Mouse (Mus musculus): Measurements from ENCODE around the gene Stk4. TPM values are rescaled to one million over a fixed set of nuclear protein-coding genes. Genes with fewer than 3 reads are reported as not detected.

Gene Stk4
- polyA plus RNA-seq, 1 experiment = 69.9 TPM

DNA sequence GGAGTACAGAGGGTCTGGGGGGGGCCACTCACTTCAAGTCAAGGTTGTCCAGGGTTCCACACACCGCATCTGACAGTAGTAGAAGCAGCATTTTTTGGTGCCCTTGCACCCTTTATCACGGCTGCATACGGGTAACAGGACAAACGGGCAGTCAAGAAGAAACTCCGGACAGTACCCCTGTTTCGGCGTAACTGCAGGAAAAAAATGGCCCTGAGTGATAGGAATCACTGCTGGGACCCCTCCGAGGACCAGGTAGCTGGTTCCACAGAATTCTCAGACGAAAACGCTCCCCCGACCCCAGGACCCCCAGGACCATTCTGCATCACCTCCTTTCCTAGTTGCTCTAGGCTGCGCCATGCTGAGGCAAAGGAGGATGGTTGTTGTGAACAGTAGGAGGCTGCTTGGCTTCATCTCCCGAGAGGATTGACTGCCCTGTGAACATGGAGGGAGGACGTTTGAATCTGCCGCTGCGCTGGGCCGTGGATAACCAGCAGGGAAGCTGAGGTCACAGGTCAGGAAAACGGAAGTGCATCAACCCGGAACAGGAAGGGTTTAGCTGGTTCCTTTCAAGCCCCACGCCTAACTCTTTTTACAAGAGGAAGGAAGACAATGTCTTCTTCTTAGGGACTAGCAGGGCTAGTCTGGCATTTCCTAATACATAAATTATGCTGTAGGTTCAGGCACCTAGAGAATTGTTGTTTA, 129.7 kb downstream of the Stk4 start, which contains the start of gene Wfdc15a:
Gene Wfdc15a, minus strand, starts transcription at position 505 of the 702 bp plus-strand sequence.
- TF ChIP-seq CTCF (IDR thresholded peaks at IDR 0.05; ENCODE audit: low read depth, low read length) = no peak
- no peak for TF ChIP-seq POLR2A (IDR thresholded peaks at IDR 0.05; ENCODE audit: borderline replicate concordance, low read depth, low read length)
- no peak within 1 kb of the TSS for H3K27ac ChIP-seq (ENCODE audit: insufficient read depth, low read depth, low read length)
- H3K4me1 ChIP-seq (ENCODE audit: control insufficient read depth, insufficient read depth, low read length) = no peaks in the 10 kb centered on the region
- no peak within 1 kb of the TSS for H3K4me3 ChIP-seq (ENCODE audit: insufficient read depth, low read length)

Other genes with a start within 250 kb of the Stk4 start
- 1.1 and 1.6 TPM in 2 replicates for gene Ccn5, start 249.5 kb upstream of the Stk4 start, polyA plus RNA-seq (2012; ENCODE audit: insufficient read depth, insufficient read length, missing spikeins)
- gene Kcnk15, start 216.7 kb upstream of the Stk4 start, polyA plus RNA-seq (2012; ENCODE audit: insufficient read depth, insufficient read length, missing spikeins) = not detected in 2 replicates
- not detected in 2 replicates for gene Rims4, start 151.6 kb upstream of the Stk4 start, polyA plus RNA-seq (2012; ENCODE audit: insufficient read depth, insufficient read length, missing spikeins)
- gene Ywhab, start 75.4 kb upstream of the Stk4 start, polyA plus RNA-seq (2012; ENCODE audit: insufficient read depth, insufficient read length, missing spikeins) = 157 and 160 TPM in 2 replicates
- gene Pabpc1l, start 44.9 kb upstream of the Stk4 start, polyA plus RNA-seq (2012; ENCODE audit: insufficient read depth, insufficient read length, missing spikeins) = 2.5 and 3.2 TPM in 2 replicates
- gene Tomm34, start 847 bp downstream of the Stk4 start, polyA plus RNA-seq (2012; ENCODE audit: insufficient read depth, insufficient read length, missing spikeins) = 60.6 and 63.8 TPM in 2 replicates
- not detected in 2 replicates for gene Kcns1, start 100.8 kb downstream of the Stk4 start, polyA plus RNA-seq (2012; ENCODE audit: insufficient read depth, insufficient read length, missing spikeins)
- not detected in 2 replicates for gene Wfdc5, start 112.4 kb downstream of the Stk4 start, polyA plus RNA-seq (2012; ENCODE audit: insufficient read depth, insufficient read length, missing spikeins)
- not detected in 2 replicates for gene Wfdc12, start 120.3 kb downstream of the Stk4 start, polyA plus RNA-seq (2012; ENCODE audit: insufficient read depth, insufficient read length, missing spikeins)
- gene Wfdc15a, start 129.8 kb downstream of the Stk4 start, polyA plus RNA-seq (2012; ENCODE audit: insufficient read depth, insufficient read length, missing spikeins) = not detected in 2 replicates
- gene Wfdc15b, start 151.3 kb downstream of the Stk4 start, polyA plus RNA-seq (2012; ENCODE audit: insufficient read depth, insufficient read length, missing spikeins) = not detected in 2 replicates
- gene Svs2, start 168.1 kb downstream of the Stk4 start, polyA plus RNA-seq (2012; ENCODE audit: insufficient read depth, insufficient read length, missing spikeins) = not detected in 2 replicates
- not detected in 2 replicates for gene Svs3b, start 186.3 kb downstream of the Stk4 start, polyA plus RNA-seq (2012; ENCODE audit: insufficient read depth, insufficient read length, missing spikeins)
- not detected in 2 replicates for gene Svs4, start 208.1 kb downstream of the Stk4 start, polyA plus RNA-seq (2012; ENCODE audit: insufficient read depth, insufficient read length, missing spikeins)
- not detected in 2 replicates for gene Svs3a, start 218.9 kb downstream of the Stk4 start, polyA plus RNA-seq (2012; ENCODE audit: insufficient read depth, insufficient read length, missing spikeins)
- gene Svs6, start 246.4 kb downstream of the Stk4 start, polyA plus RNA-seq (2012; ENCODE audit: insufficient read depth, insufficient read length, missing spikeins) = not detected in 2 replicates